Mouse (Mus musculus) midbrain, postnatal 0 days (tissue): ENCODE measurements around the gene Krtap1-5. TPM values are rescaled to one million over a fixed set of nuclear protein-coding genes. Genes with fewer than 3 reads are reported as not detected.

Experiments used
- ATAC-seq: fragments of 200-750 bp; cut with Nextera tagmentation; 2 replicates; pipeline ENCODE4 v1.8.0; 2017; ENCODE audit warnings: moderate number of reproducible peaks, mild to moderate bottlenecking, moderate TSS enrichment, moderate library complexity; ENCODE audit not compliant: low FRiP score
- DNase-seq: peaks from one replicate; pipeline ENCODE4 v3.0.0-alpha.2; 2015; ENCODE audit warnings: low spot score
- H3K27ac ChIP-seq: fragments of 300-500 bp; sonication (generic); 2 replicates; pipeline ENCODE4 v1.5.1; 2014; ENCODE audit warnings: low read depth, mild to moderate bottlenecking, low read length, mixed read lengths
- H3K27me3 ChIP-seq: fragments of 300-500 bp; sonication (generic); 2 replicates; pipeline ENCODE4 v1.6.1; 2014; ENCODE audit warnings: low read length, control low read depth, mixed read lengths; ENCODE audit not compliant: insufficient read depth
- H3K36me3 ChIP-seq: fragments of 300-500 bp; sonication (generic); 2 replicates; pipeline ENCODE4 v1.6.1; 2014; ENCODE audit warnings: low read length, control low read depth, mixed read lengths; ENCODE audit not compliant: insufficient read depth
- H3K4me1 ChIP-seq: fragments of 300-500 bp; sonication (generic); 2 replicates; pipeline ENCODE4 v1.6.1; 2014; ENCODE audit warnings: mild to moderate bottlenecking, control low read depth, antibody characterized with exemption, low read length, mixed read lengths; ENCODE audit not compliant: insufficient read depth
- H3K4me2 ChIP-seq: fragments of 300-500 bp; sonication (generic); 2 replicates; pipeline ENCODE4 v1.6.1; 2014; ENCODE audit warnings: low read depth, mild to moderate bottlenecking, low read length, mixed read lengths; ENCODE audit not compliant: poor library complexity, severe bottlenecking
- H3K4me3 ChIP-seq: fragments of 300-500 bp; sonication (generic); 2 replicates; pipeline ENCODE4 v1.5.1; 2014; ENCODE audit warnings: low read depth, mild to moderate bottlenecking, low read length, moderate library complexity
- H3K9ac ChIP-seq: fragments of 300-500 bp; sonication (generic); replicated peaks from 2 replicates; pipeline ENCODE4 v1.6.1; 2014; ENCODE audit warnings: mild to moderate bottlenecking, low read length, moderate library complexity, mixed read lengths; ENCODE audit not compliant: poor library complexity, severe bottlenecking
- H3K9me3 ChIP-seq: fragments of 300-500 bp; sonication (generic); 2 replicates; pipeline ENCODE4 v1.6.1; 2016; ENCODE audit warnings: low read length, control low read depth
- CTCF ChIP-seq: IDR thresholded peaks from 2 replicates; pipeline ENCODE4 v1.5.1; 2016; ENCODE audit warnings: antibody characterized with exemption, mild to moderate bottlenecking
- WGBS: fragments of 180-500 bp; shearing (Covaris S2); extraction: QIAGEN DNeasy Blood & Tissue Kit; methylation state at CpG from one replicate; pipeline ENCODE4 v1.1.7; 2014; 5-methylcytosine and 5-hydroxymethylcytosine counted together
- polyA plus RNA-seq: library from polyadenylated mRNA; unstranded; fragments of >200 nt; fragmentation: Nextera tagmentation; extraction: Ambion mirVana; gene quantifications from 2 replicates; pipeline ENCODE4 v1.2.1, GENCODE M21; 2015
- total RNA-seq: library from RNA; depleted of rRNA; stranded (reverse); fragments of >200 nt; gene quantifications from 2 replicates; pipeline ENCODE4 v1.2.3, GENCODE M21; 2014

The Krtap1-5 gene
- total and polyA plus RNA-seq, 2 experiments from 2014 or later = not detected

DNA sequence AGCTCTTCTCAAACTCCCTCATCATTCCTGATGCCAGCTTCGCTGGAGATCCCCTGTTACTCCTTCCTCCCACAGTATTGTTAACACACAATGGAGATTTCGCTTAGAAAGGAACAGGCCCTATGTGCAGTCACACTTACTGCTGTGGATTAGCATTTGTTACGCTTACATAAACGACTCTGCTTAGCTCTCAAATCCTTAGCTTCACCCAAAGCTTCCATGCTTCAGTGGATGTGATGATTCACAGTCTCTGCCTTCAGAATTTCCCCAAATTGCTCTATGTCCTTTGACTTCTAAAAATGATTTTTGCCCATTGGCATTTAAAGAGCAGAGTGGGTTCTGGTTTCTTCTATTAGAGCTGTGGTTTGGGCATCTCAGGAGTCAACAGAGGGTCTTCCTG lies 7.7 kb downstream of the Krtap1-5 start:
- H3K36me3 ChIP-seq = no peaks in the 10 kb centered on the region
- H3K4me1 ChIP-seq = no peaks in the 10 kb centered on the region
- no peaks in the 10 kb centered on the region for H3K27me3 ChIP-seq
- H3K4me3 ChIP-seq = no peak overlapping the region
- no peak overlapping the region for H3K4me2 ChIP-seq
- 15% methylated on average over 4 of the region's 4 CpGs for WGBS
- ATAC-seq = no peak
- no peak overlapping the region for H3K9ac ChIP-seq
- TF ChIP-seq CTCF = no peak
- no peak overlapping the region for H3K27ac ChIP-seq
- no peak for DNase-seq
- H3K9me3 ChIP-seq = no peaks in the 10 kb centered on the region

DNA sequence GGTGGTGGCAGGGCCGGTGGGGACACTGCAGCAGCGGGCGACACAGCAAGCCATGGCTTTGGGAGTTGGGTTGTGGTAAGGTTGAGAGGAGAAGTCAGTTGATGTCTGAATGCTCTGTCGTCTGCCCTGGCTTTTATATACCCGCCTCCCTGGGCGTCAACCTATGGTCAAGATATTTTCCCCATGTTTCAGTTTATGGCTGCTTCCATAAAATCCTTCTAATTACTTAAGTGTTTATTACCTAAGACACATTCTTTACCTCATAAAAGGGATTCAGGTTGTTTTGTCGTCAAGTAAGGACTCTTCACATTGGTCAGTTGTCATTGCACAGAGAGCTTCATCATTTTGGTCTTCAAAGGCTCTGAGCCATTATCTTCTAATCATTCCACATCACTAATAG lies 14.3 kb downstream of the Krtap1-5 start, which contains the start of gene Krtap3-1:
Gene Krtap3-1, minus strand, starts transcription at position 101 of the 400 bp plus-strand sequence.
- no peak for TF ChIP-seq CTCF
- no peaks in the 10 kb centered on the region for H3K36me3 ChIP-seq
- H3K4me3 ChIP-seq = no peak within 1 kb of the TSS
- DNase-seq (no peak), ATAC-seq (no peak)
- no peaks in the 10 kb centered on the region for H3K27me3 ChIP-seq
- no peak within 1 kb of the TSS for H3K9ac ChIP-seq
- H3K27ac ChIP-seq = no peak within 1 kb of the TSS
- 97% methylated on average over 7 of the region's 7 CpGs for WGBS
- H3K9me3 ChIP-seq = no peaks in the 10 kb centered on the region
- no peak within 1 kb of the TSS for H3K4me2 ChIP-seq
- no peaks in the 10 kb centered on the region for H3K4me1 ChIP-seq

DNA sequence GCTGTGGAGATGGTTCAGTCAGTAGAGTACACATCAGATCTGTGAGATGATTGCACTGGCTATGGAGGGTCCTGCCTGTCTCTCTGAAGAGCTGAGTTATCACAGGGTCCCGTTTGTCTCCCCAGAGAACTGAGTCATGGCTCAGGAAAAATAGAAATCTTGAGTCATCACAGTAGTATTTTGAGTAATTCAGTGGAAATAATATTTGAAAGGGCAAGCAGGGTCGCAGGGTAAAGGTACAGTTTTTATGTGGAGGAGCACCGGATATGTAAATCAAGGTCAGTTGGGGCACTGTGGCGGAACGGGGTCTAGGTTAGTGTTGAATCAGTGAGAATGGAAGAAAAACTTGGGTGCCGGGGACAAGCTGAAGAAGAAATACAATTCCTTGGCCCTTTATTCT lies 18.2 kb downstream of the Krtap1-5 start:
- H3K27me3 ChIP-seq = no peaks in the 10 kb centered on the region
- H3K4me2 ChIP-seq = no peak overlapping the region
- no peak overlapping the region for H3K27ac ChIP-seq
- ATAC-seq (no peak), DNase-seq (no peak)
- no peak for TF ChIP-seq CTCF
- H3K36me3 ChIP-seq = no peaks in the 10 kb centered on the region
- H3K9me3 ChIP-seq = no peaks in the 10 kb centered on the region
- 84% methylated on average over 6 of the region's 6 CpGs for WGBS
- H3K4me1 ChIP-seq = no peaks in the 10 kb centered on the region
- H3K9ac ChIP-seq = no peak overlapping the region
- H3K4me3 ChIP-seq = no peak overlapping the region

DNA sequence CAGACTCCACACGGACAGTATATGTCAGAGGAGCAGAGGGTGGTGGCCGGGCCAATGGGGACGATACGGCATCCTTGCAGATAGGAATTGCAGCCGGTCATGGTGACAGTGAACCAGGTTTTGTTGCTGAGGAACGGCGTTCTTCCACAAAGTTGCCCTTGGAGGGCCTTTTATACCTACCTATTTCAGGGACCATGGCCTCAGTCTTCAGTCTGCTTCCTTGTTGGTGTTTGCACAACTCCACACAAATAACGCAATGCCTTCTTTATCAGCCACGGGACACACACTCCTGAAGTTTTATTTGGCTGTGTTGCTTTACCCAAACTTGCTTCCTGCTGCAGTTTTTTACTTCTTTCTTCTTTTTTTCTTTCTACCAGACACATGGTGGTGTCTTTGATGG lies 21.4 kb downstream of the Krtap1-5 start, which contains the start of gene Gm11939:
Gene Gm11939, minus strand, starts transcription at position 101 of the 400 bp plus-strand sequence.
- no peak for TF ChIP-seq CTCF
- no peaks in the 10 kb centered on the region for H3K9me3 ChIP-seq
- H3K4me2 ChIP-seq = no peak within 1 kb of the TSS
- DNase-seq = no peak
- no peak within 1 kb of the TSS for H3K9ac ChIP-seq
- H3K4me3 ChIP-seq = no peak within 1 kb of the TSS
- no peak for ATAC-seq
- H3K36me3 ChIP-seq = no peaks in the 10 kb centered on the region
- 90% methylated on average over 9 of the region's 9 CpGs for WGBS
- H3K4me1 ChIP-seq = no peaks in the 10 kb centered on the region
- H3K27me3 ChIP-seq = no peaks in the 10 kb centered on the region
- H3K27ac ChIP-seq = no peak within 1 kb of the TSS

DNA sequence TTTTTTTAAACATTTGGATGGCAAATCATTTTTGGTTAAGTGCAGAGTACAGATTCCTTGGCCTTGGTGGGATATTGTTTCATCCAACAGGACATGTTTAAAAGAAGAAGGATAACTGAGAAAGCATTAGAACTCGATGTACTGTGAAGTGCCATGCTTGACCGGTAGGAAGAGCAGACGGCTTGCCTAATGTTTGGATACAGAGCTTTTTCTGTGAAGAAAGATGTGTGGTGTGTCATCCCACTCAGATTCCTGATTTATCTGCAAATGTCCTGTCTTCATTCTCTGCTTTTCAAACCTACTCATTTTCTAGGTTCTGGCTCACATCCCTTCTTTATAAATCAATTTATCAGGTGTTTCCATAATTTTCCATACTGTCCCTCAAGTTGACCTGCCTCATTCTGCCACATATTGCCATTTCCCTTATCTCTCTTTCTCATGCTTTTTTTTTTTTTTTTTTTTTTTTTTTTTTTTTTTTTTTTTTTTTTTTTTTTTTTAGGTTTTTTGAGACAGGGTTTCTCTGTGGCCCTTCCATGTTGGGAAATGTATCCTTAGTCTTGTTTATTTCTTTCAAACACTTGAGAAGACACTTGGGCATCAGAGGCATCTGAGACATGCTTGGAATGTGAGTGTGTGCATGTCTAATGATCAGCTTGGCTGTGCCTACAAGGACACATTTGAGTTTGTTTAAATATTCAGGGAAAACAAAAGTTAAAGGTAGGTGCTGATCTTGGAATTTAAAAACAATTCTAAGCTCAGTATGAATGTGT lies 22.7 kb downstream of the Krtap1-5 start:
- 85% methylated on average over 3 of the region's 3 CpGs for WGBS
- H3K4me2 ChIP-seq = no peak overlapping the region
- H3K36me3 ChIP-seq = no peaks in the 10 kb centered on the region
- no peak for DNase-seq
- no peak for TF ChIP-seq CTCF
- H3K27ac ChIP-seq = no peak overlapping the region
- no peak overlapping the region for H3K9ac ChIP-seq
- no peak overlapping the region for H3K4me3 ChIP-seq
- no peaks in the 10 kb centered on the region for H3K4me1 ChIP-seq
- no peak for ATAC-seq
- no peaks in the 10 kb centered on the region for H3K27me3 ChIP-seq
- H3K9me3 ChIP-seq = no peaks in the 10 kb centered on the region

DNA sequence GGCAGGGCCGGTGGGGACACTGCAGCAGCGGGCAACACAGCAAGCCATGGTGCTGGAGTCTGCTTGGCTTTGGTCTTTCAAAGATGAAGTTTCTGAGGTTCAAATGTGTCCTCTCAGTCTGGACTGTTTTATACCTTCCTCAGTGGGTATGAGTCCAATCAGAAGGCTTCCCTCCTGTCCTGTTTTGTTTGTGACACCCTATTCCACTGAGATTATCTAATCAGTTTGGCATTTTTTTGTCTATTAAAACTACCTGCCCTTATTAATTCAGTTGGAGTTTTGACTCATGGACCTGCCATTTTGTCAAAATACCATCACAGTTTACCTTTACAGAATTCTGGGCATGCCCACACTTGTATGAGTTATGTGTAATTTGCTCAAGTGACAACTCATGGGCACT lies 24.1 kb downstream of the Krtap1-5 start, which contains the start of gene Krtap3-2:
Gene Krtap3-2, minus strand, starts transcription at position 101 of the 400 bp plus-strand sequence.
- H3K27me3 ChIP-seq = no peaks in the 10 kb centered on the region
- ATAC-seq = no peak
- WGBS = 90% methylated on average over 2 of the region's 2 CpGs
- no peaks in the 10 kb centered on the region for H3K36me3 ChIP-seq
- H3K27ac ChIP-seq = no peak within 1 kb of the TSS
- H3K4me3 ChIP-seq = no peak within 1 kb of the TSS
- no peaks in the 10 kb centered on the region for H3K4me1 ChIP-seq
- no peaks in the 10 kb centered on the region for H3K9me3 ChIP-seq
- H3K9ac ChIP-seq = no peak within 1 kb of the TSS
- H3K4me2 ChIP-seq = no peak within 1 kb of the TSS
- TF ChIP-seq CTCF = no peak
- no peak for DNase-seq
